Mouse (Mus musculus) left cerebral cortex, adult 8-10 months (tissue): ENCODE measurements around the gene Zfpm1. TPM values are rescaled to one million over a fixed set of nuclear protein-coding genes. Genes with fewer than 3 reads are reported as not detected.

Source experiments
- DNase-seq, 2 experiments: peaks; one replicate each; pipeline ENCODE4 v3.0.0; 2022; ENCODE audit warnings: low spot score in 2 of 2
- total RNA-seq, 4 experiments: library from RNA; stranded (reverse); gene quantifications; 2 replicates each; pipeline ENCODE4 v1.2.4; 2022

The Zfpm1 gene
- total RNA-seq, 4 experiments from 2014 or later = 38.9 to 50.1 (median 44.4) TPM

GRCm38 (mm10) chr8:122376365-122377231 lies 94.7 kb downstream of the Zfpm1 start, which contains the start of gene Zc3h18:
Gene Zc3h18 (plus strand): TSS chr8:122376609.
- peak; percentile 96 to 99 for DNase-seq

- no peak for DNase-seq
Observed at GRCm38 (mm10) chr8:122383039-122383438, 101.1 kb downstream of the Zfpm1 start.

Other genes with a start within 250 kb of the Zfpm1 start
- gene Trhr2, start 78.6 kb downstream of the Zfpm1 start, total RNA-seq = 10 to 100 TPM in 3 of 4 experiments, 1 to 10 TPM in 1; 8.6 to 11.3 (median 10.8) TPM
- 10 to 100 TPM; 38.8 to 41.1 (median 40.4) TPM for gene Zc3h18, start 94.5 kb downstream of the Zfpm1 start, total RNA-seq
- gene Il17c, start 139.9 kb downstream of the Zfpm1 start, total RNA-seq = not detected
- 10 to 100 TPM in 3 of 4 experiments, 1 to 10 TPM in 1; 9.7 to 38.7 (median 16.8) TPM for gene Cyba, start 150.8 kb downstream of the Zfpm1 start, total RNA-seq
- 10 to 100 TPM; 22.5 to 32.0 (median 29.1) TPM for gene Mvd, start 161.3 kb downstream of the Zfpm1 start, total RNA-seq
- gene Snai3, start 178.6 kb downstream of the Zfpm1 start, total RNA-seq = under 1 TPM; 0.59 to 0.80 (median 0.75) TPM
- gene Rnf166, start 193.9 kb downstream of the Zfpm1 start, total RNA-seq = 10 to 100 TPM; 33.2 to 39.7 (median 37.7) TPM
- 10 to 100 TPM; 21.3 to 27.5 (median 22.6) TPM for gene Ctu2, start 194.0 kb downstream of the Zfpm1 start, total RNA-seq